Mouse (Mus musculus) bone marrow macrophage, adult 2 months (primary cell): ENCODE results near the gene Syndig1.

ENCODE experiments used
- CTCF ChIP-seq: IDR thresholded peaks from 2 replicates; pipeline ENCODE4 v1.5.1; 2012; ENCODE audit warnings: low read depth, mild to moderate bottlenecking, low read length, moderate library complexity
- POLR2A ChIP-seq: IDR thresholded peaks from 2 replicates; pipeline ENCODE4 v1.6.1; 2012; ENCODE audit warnings: mild to moderate bottlenecking, low read depth, low read length, borderline replicate concordance

DNA sequence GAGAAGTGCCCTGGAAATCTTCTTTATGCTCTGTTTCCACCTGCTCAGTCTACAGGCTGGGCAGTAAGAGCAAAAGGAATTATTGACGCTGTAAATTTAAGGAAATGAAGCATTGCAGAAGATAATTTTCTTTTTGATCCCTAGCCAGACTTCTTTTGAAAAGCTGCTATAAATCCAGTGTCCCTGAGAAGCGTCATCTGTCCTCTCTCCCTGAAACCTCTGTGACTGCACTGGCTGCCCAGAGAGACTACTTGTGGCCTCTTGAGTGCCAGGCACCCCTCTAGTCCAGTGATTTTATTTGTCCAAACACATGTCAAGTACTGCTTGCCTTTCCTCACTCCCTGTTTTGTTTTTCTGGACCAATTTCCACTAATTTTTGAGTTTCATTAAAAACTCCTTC, 191.7 kb downstream of the Syndig1 start:
- TF ChIP-seq POLR2A (no peak), CTCF (no peak)
